Mouse (Mus musculus) cerebellum, postnatal 36 days (tissue): ENCODE data around the gene Bnip2.
"Not testable (repeated sequence)": the region's sequence is repeated elsewhere in the genome, so short reads cannot be mapped to it uniquely, and the experiment has no call there.

Experiments
- DNase-seq, 2 experiments: peaks; one replicate each; pipeline ENCODE4 v3.0.0; 2021 to 2022; ENCODE audit warnings: mixed read lengths in 2 of 2

Gene Bnip2

GRCm38 (mm10) chr9:70011537-70012407 lies 22.5 kb downstream of the Bnip2 start:
- no peak for DNase-seq

GRCm38 (mm10) chr9:70012408-70012901 lies 23.2 kb downstream of the Bnip2 start, which contains the start of gene Gtf2a2:
TSS of gene Gtf2a2 (plus strand) at chr9:70012550.
- DNase-seq, result peak; percentile 89 to 93

GRCm38 (mm10) chr9:70015632-70016031 lies 26.4 kb downstream of the Bnip2 start:
- DNase-seq, result no peak

- DNase-seq, result no peak
Measured at GRCm38 (mm10) chr9:70018879-70019278, 29.6 kb downstream of the Bnip2 start.

GRCm38 (mm10) chr9:70021610-70022009 lies 32.3 kb downstream of the Bnip2 start:
- no peak for DNase-seq

- DNase-seq, result no peak
Measured at GRCm38 (mm10) chr9:70022083-70022482, 32.8 kb downstream of the Bnip2 start.

GRCm38 (mm10) chr9:70023615-70024014 lies 34.3 kb downstream of the Bnip2 start:
- not testable (repeated sequence) for DNase-seq

- no peak for DNase-seq
Measured at GRCm38 (mm10) chr9:70024648-70025047, 35.4 kb downstream of the Bnip2 start.

GRCm38 (mm10) chr9:70025365-70026012 lies 36.2 kb downstream of the Bnip2 start:
- DNase-seq, result no peak

- no peak for DNase-seq
Measured at GRCm38 (mm10) chr9:70032167-70032566, 42.9 kb downstream of the Bnip2 start.

GRCm38 (mm10) chr9:70033056-70033455 lies 43.8 kb downstream of the Bnip2 start:
- DNase-seq, result no peak

- DNase-seq, result no peak
Measured at GRCm38 (mm10) chr9:70034702-70035101, 45.4 kb downstream of the Bnip2 start.

- no peak for DNase-seq
Measured at GRCm38 (mm10) chr9:70036646-70037045, 47.4 kb downstream of the Bnip2 start.

- no peak for DNase-seq
Measured at GRCm38 (mm10) chr9:70037988-70038387, 48.7 kb downstream of the Bnip2 start, which contains the start of gene Gcnt3. TSS of gene Gcnt3 (minus strand) at chr9:70038088.

GRCm38 (mm10) chr9:70039597-70040385 lies 50.5 kb downstream of the Bnip2 start:
- DNase-seq, result no peak

GRCm38 (mm10) chr9:70040570-70040969 lies 51.3 kb downstream of the Bnip2 start:
- DNase-seq, result no peak

- no peak for DNase-seq
Measured at GRCm38 (mm10) chr9:70042137-70042536, 52.9 kb downstream of the Bnip2 start.

- no peak for DNase-seq
Measured at GRCm38 (mm10) chr9:70042935-70043334, 53.7 kb downstream of the Bnip2 start.

- DNase-seq, result no peak
Measured at GRCm38 (mm10) chr9:70044865-70045264, 55.6 kb downstream of the Bnip2 start.

GRCm38 (mm10) chr9:70046255-70046654 lies 57.0 kb downstream of the Bnip2 start:
- DNase-seq, result no peak

GRCm38 (mm10) chr9:70047839-70048238 lies 58.6 kb downstream of the Bnip2 start:
- DNase-seq, result no peak

GRCm38 (mm10) chr9:70048280-70048679 lies 59.0 kb downstream of the Bnip2 start:
- DNase-seq, result no peak
